Mouse (Mus musculus) cerebellum, adult 18-20 months (tissue): Measurements from ENCODE around the gene Car12.

Source experiments
- DNase-seq, 2 experiments: peaks; one replicate each; pipeline ENCODE4 v3.0.0; 2021

Gene Car12

DNA sequence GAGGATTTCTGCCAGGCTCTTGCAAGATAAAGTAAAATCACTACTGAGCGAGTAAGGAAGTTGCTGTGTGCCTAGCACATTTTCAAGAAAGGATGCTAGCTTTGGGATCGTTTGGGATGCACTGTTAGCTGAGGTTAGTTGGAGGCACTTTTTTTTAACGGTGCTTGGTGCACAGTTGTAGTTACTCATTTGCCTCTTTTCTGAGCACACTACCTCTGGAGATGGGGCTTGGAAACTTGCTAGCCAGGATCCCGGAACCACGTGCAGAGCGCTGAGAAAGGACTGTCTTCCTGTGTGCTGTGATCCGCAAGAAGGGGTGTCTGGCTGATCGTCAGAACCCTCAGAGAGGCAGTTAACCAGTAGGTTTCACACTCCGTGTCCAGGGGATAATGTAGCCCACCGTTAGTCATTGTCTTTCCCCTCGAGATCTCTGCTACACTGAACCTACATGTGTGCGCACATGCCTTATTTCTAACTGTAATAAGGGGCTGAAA is 583 bp downstream of the Car12 start:
- no peak for DNase-seq

DNA sequence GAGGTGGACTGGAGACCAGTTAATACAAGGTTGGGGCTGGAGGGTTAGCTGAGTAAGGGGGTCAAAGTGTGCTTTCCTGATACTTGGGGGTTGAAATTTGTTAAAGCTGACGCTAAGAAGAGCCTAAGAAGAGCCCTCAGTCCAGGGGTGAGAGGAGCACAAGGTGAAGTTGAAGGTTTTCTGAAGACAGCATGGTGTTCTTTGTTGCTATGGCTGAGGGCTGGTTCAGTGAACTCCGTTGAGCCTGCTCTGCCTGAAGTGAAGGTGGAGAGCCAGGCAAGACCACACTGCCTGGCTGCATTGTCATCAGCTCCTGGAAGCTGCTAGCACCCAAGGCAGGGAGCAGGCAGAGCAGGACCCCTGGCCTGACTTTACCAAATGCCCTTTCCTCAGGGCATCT is 1.9 kb downstream of the Car12 start:
- DNase-seq: no peak

- DNase-seq: no peak
Measured at GRCm38 (mm10) chr9:66716533-66716932, 3.0 kb downstream of the Car12 start.

DNA sequence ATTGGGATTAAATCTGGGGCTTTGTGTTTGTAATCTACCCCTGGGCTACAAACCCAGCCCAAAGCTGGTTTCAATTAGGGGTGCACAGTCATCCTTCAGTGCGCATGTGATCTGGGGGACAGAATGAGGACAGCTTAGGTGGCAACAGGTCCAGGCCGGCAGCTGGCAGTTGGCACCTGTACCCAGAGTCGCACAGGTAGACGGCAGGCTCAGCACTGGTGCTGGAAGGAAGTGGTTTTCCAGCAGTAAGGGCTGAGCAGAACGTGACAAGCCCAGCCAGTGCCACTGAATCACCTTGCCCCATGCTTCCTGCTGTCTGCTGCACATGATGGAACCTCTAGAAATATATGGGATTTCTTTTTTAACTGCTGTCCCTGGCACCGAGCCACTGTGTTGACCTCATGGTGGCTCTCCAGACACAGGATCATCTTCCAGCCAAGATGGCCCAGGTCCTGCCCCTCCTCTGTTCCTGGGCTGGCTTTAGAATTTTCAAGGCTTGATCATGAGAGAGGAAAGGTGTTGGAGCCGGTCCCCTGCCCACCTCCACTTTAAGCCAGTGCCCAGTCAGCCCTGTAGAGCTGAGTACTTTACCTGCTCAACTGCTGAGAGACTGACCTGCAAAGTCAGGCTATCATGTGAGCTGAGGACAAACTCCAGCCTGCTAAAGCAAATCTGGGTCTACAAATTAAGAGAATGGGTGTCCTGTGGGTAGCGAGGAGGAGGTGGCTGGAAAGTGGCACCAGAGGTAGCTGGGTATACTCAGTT is 7.4 kb downstream of the Car12 start:
- no peak for DNase-seq

DNA sequence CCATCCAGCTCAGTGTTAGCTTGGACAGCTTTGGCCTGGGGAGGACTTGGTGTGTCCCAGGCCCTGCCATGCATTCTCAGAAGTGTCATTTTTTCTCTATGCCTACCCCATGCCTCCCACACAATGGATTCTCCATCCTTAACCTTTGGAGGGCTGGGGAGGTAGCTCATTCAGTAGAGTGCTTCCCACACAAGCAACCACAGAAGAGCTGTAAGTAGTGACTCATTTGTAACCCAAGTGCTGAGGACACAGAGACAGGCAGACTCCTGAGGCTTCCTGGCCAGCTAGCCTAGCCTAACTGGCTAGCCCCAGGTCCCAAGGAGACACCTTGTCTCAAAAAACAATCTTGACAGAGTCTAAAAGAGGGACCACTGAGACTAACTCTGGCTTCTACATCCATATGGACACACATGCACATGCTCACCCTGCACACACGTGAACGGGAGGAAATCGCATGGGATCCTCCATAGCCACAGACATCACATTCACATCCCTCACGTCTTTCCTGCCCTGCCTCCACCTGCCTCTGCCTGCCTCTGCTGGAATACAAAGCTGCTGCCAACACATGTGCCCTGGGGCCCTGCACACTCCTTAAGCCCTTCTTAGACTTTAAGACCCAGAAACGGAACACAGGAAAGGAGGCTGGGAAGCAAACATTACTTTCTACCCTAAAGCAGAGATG is 8.8 kb downstream of the Car12 start:
- no peak for DNase-seq

- DNase-seq: no peak
Measured at GRCm38 (mm10) chr9:66722869-66723272, 9.4 kb downstream of the Car12 start.

GRCm38 (mm10) chr9:66725591-66725990 is 12.1 kb downstream of the Car12 start:
- DNase-seq: no peak

DNA sequence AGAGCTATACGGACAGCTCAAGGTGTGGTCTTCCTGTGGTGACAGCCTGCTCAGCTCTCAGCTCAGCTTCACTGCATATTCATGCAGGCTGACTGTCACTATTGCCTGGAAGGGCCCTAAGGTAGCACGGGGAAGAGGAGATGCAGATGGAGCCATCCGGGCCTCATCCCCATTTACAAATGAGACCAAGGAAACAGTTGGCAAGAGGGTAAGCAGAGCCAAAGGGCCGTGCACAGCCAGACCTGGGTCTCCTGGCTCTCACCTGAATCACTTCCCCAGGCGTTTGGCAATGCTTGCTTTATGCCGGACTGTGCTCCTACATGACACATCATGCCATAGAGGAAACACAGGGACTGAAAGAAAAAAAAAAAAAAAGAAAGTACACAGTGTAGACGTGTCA is 13.8 kb downstream of the Car12 start:
- peak; percentile 62 to 73 for DNase-seq

DNA sequence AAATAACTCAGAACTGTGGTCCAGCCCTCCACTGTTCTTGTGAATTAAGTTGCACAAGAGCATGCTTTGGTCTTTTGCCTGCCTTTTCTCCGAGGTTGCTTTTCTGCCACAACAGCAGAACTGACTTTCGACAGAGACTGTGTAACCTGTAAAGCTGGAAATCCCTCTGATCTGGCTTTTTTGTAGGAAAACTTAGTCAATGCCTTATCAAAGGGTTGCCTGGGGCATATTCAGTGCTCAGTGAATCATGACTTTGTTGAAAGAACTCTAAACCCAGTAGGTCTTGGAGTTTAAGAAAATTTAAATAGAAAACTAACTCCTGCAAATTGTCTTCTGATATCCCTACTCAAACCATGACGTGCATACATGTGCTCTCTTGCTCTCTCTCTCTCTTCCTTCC is 17.1 kb downstream of the Car12 start:
- no peak for DNase-seq

GRCm38 (mm10) chr9:66731284-66731683 is 17.8 kb downstream of the Car12 start:
- no peak for DNase-seq

GRCm38 (mm10) chr9:66732791-66733691 is 19.6 kb downstream of the Car12 start:
- DNase-seq: peak; percentile 85 to 93

DNA sequence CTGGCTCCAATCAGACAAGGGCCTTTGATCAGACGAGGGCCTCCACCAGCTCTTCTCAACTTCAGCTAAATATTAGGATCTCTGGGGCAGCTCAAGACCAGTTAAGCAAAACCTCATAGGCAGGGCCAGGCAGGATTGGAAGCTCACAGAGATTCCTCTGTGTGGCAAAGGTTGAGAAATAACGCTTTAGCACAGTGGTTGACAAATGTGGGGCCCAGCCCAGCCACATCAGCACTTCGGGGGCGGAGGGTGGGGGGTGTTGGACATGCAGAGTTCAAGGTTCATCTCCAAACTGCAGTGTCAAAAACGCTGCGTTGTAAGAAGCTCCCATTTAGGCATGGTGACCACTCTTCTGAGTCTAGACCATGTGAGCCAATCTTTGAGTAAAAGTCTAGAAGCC is 21.1 kb downstream of the Car12 start:
- DNase-seq: no peak

GRCm38 (mm10) chr9:66735122-66735521 is 21.6 kb downstream of the Car12 start:
- DNase-seq: no peak

GRCm38 (mm10) chr9:66736016-66736415 is 22.5 kb downstream of the Car12 start:
- no peak for DNase-seq

DNA sequence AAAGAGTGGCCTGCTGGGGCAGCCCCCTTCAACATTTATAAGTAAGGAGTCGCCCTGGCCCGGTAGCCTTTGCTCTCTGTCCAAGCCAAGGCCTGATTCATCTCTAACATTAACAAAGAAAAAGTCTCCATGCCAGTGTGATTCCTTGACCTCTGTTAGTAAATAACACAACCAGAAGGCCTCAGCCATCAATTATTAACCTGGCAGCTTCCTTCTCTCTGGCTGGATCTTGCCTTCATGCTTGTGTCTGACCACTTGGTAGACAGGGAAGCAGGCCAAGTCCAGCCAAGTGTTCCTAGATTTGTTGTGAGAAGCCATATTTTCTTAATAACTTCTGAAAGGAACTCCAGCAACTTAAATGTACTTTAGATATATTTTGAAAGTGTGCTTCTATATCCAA is 23.1 kb downstream of the Car12 start:
- no peak for DNase-seq

- DNase-seq: no peak
Measured at GRCm38 (mm10) chr9:66739516-66739915, 26.0 kb downstream of the Car12 start.

DNA sequence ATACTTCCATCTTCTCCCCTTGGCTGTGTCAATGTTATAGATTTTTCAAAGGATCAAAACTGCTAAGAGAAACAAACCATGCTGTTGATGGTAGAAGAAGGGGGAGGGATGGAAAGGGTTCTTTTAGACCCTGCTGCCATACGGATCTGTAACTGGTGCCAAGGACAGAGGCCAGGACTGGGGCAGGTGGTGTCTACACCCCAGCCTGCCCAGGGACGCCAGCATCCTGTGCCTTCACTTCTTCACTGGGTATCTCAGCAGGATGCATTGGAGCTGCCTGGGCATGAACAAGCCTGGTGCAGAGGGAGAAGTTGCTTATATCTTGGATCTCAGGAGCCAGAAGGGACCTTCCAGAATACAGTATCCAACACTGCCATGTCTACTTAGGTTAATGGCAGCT is 31.0 kb downstream of the Car12 start:
- DNase-seq: peak in 1 of 2 experiments; percentile 55

DNA sequence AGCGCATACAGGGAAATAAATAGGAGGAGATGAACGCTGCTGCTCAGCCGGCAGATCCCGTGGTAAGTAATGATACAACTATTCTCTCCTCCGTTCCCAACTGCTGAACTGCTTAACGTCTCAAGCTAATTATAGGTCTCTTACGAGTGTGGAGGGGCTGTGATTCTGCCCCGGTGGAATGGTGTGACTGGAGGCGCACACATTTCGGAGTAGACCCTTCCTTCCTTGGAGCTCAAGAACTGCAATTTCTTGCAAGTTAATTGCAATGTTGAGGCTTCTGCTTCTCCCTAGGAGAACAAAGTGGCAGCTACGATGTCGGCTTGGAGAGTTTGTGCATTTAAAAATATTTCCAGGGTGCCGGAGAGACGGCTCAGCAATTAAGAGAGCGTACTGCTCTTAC is 34.9 kb downstream of the Car12 start:
- DNase-seq: no peak

DNA sequence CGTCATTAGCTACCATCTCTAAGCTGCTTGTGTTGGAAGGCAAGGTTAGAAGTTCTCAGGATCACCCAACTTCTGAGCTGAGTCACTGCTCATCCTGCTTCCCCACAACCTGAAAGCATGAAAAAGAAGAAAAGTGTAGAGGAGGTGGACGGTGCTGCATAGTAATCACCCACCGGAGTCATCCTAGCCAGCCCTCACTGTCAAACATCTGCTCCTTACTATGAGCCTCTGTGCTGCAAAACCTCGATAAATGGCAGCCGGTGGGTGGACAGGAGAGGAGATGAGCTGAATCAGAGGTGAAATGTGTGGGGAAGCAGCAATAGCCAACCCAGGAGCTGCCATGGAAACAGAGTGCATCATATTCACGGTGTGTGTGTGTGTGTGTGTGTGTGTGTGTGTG is 39.4 kb downstream of the Car12 start:
- DNase-seq: no peak

DNA sequence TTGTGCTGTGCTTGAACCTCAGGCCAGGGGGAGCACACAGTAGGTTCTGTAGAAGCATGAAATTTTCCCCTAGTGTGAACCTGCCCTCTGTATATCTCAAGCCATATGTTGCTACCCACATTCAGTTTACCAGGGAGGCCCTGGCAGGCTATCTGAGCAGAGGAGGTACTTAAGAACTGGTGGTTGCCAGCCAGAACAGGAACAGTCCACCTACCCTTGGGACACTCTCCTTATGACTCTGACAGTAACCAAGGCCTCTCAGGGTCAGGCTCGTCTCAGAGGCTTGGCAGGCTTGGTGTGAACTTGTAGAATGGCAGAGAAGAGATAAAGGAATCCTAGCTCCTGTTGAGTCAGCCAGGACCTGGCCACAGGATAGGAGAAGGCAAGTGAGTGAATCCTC is 47.5 kb downstream of the Car12 start:
- no peak for DNase-seq

DNA sequence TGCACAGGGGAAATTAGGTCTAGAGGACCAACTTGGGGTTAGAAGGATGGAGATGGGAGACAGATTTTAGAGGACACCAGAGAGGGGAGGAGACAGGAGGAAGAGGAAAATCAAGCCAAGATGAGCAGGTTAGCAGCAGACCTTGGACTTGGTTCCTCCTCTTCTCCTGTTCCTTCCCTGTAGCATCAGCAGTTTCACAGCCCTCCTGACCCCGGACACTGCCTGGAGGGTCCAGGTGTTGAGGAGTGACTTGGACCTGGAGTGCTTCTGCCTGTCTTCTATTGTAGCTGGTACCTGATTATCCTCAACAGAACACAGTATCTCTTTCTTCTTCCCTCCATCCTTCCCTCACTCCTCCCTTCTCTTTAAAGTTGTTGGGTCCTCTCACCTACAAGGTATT is 55.2 kb downstream of the Car12 start:
- DNase-seq: no peak

DNA sequence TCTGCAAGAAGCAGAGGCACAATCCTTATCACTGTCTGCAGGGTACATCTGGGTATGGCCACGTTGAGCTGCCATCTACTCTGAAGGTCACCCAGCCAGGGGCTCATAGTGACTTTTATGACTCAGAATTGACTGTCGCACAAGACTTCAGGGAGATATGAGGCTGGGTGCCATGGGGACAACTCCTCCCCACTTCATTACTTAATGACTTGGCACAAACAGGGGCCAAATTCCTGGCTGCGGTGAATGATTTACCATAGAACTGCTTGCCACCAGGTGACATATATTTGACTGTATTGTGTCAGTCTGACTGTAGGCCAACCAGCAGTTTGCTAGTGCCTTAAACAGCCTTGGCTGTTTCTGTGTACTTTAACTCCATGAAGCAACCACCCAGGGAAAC is 55.8 kb downstream of the Car12 start:
- no peak for DNase-seq

GRCm38 (mm10) chr9:66770701-66771100 is 57.2 kb downstream of the Car12 start:
- DNase-seq: no peak
